Mouse (Mus musculus): ENCODE data around the gene Nck1. TPM values are rescaled to one million over a fixed set of nuclear protein-coding genes. Genes with fewer than 3 reads are reported as not detected.
A peak's percentile ranks its signal among the peaks of the same experiment; 100 is the strongest.

The Nck1 gene
- total RNA-seq, 1 experiment: 15.8 TPM

GRCm38 (mm10) chr9:100532847-100533505 lies 13.0 kb downstream of the Nck1 start:
- Histone ChIP-seq H3K4me3 (ENCODE audit: insufficient read depth in 1 of 2, low read depth in 1 of 2, low read length in 2 of 2, poor library complexity in 1 of 2, severe bottlenecking in 1 of 2) (no peak overlapping the region), H3K4me1 (ENCODE audit: control insufficient read depth in 2 of 2, insufficient read depth in 2 of 2, low read length in 2 of 2, poor library complexity in 1 of 2) (no peaks in the 10 kb centered on the region), H3K36me3 (ENCODE audit: control insufficient read depth, insufficient read depth, low read length, poor library complexity, severe bottlenecking) (no peaks in the 10 kb centered on the region), H3K27ac (ENCODE audit: insufficient read depth, low read depth, low read length, poor library complexity, severe bottlenecking) (no peak overlapping the region), H3K9ac (ENCODE audit: insufficient read depth, low read depth, low read length, poor library complexity, severe bottlenecking) (no peak overlapping the region), H3K9me3 (ENCODE audit: control insufficient read depth, insufficient read depth, low read depth, low read length) (no peaks in the 10 kb centered on the region)
- TF ChIP-seq HCFC1 (IDR thresholded peaks at IDR 0.05; ENCODE audit: borderline replicate concordance, insufficient read depth, low read length): no peak
- TF ChIP-seq CHD2 (IDR thresholded peaks at IDR 0.05; ENCODE audit: low read depth, low read length): no peak
- TF ChIP-seq ZC3H11A (IDR thresholded peaks at IDR 0.05; ENCODE audit: borderline replicate concordance, low read depth, low read length): no peak
- TF ChIP-seq ZNF384 (IDR thresholded peaks at IDR 0.05; ENCODE audit: low read depth, low read length): no peak
- no peak for TF ChIP-seq MAFK (IDR thresholded peaks at IDR 0.05; ENCODE audit: insufficient read depth, low read depth, low read length)
- no peak for DNase-seq (ENCODE audit: low read depth, low spot score)
- in situ Hi-C loops (cut with MboI; ENCODE audit: low sequenced_read_pairs in 2 of 2, unreplicated experiment in 2 of 2): no loop called here

GRCm38 (mm10) chr9:100531296-100531695 lies 14.6 kb downstream of the Nck1 start:
- H3K9ac ChIP-seq (ENCODE audit: insufficient read depth, low read depth, low read length, poor library complexity, severe bottlenecking): no peak overlapping the region
- H3K9me3 ChIP-seq (ENCODE audit: control insufficient read depth, insufficient read depth, low read depth, low read length): no peaks in the 10 kb centered on the region
- DNase-seq (ENCODE audit: low read depth, low spot score): no peak
- H3K4me3 ChIP-seq (ENCODE audit: insufficient read depth in 1 of 2, low read depth in 1 of 2, low read length in 2 of 2, poor library complexity in 1 of 2, severe bottlenecking in 1 of 2): no peak overlapping the region
- no peaks in the 10 kb centered on the region for H3K4me1 ChIP-seq (ENCODE audit: control insufficient read depth in 2 of 2, insufficient read depth in 2 of 2, low read length in 2 of 2, poor library complexity in 1 of 2)
- no peak overlapping the region for H3K27ac ChIP-seq (ENCODE audit: insufficient read depth, low read depth, low read length, poor library complexity, severe bottlenecking)
- no peaks in the 10 kb centered on the region for H3K36me3 ChIP-seq (ENCODE audit: control insufficient read depth, insufficient read depth, low read length, poor library complexity, severe bottlenecking)
- TF ChIP-seq HCFC1 (IDR thresholded peaks at IDR 0.05; ENCODE audit: borderline replicate concordance, insufficient read depth, low read length) (no peak), MAFK (IDR thresholded peaks at IDR 0.05; ENCODE audit: insufficient read depth, low read depth, low read length) (no peak), ZNF384 (IDR thresholded peaks at IDR 0.05; ENCODE audit: low read depth, low read length) (no peak), CHD2 (IDR thresholded peaks at IDR 0.05; ENCODE audit: low read depth, low read length) (no peak), ZC3H11A (IDR thresholded peaks at IDR 0.05; ENCODE audit: borderline replicate concordance, low read depth, low read length) (no peak)
- in situ Hi-C loops (cut with MboI; ENCODE audit: low sequenced_read_pairs in 2 of 2, unreplicated experiment in 2 of 2): no loop called here

- TF ChIP-seq ZNF384 (IDR thresholded peaks at IDR 0.05; ENCODE audit: low read depth, low read length) (no peak), CHD2 (IDR thresholded peaks at IDR 0.05; ENCODE audit: low read depth, low read length) (no peak), ZC3H11A (IDR thresholded peaks at IDR 0.05; ENCODE audit: borderline replicate concordance, low read depth, low read length) (no peak), HCFC1 (IDR thresholded peaks at IDR 0.05; ENCODE audit: borderline replicate concordance, insufficient read depth, low read length) (no peak), MAFK (IDR thresholded peaks at IDR 0.05; ENCODE audit: insufficient read depth, low read depth, low read length) (no peak)
- in situ Hi-C loops (cut with MboI; ENCODE audit: low sequenced_read_pairs in 2 of 2, unreplicated experiment in 2 of 2): no loop called here
- Histone ChIP-seq H3K27ac (ENCODE audit: insufficient read depth, low read depth, low read length, poor library complexity, severe bottlenecking) (no peak overlapping the region), H3K4me1 (ENCODE audit: control insufficient read depth in 2 of 2, insufficient read depth in 2 of 2, low read length in 2 of 2, poor library complexity in 1 of 2) (no peaks in the 10 kb centered on the region), H3K9me3 (ENCODE audit: control insufficient read depth, insufficient read depth, low read depth, low read length) (0 out of 2 replicates have a peak, but pooled peaks cover 1% of the 10 kb centered on the region), H3K4me3 (ENCODE audit: insufficient read depth in 1 of 2, low read depth in 1 of 2, low read length in 2 of 2, poor library complexity in 1 of 2, severe bottlenecking in 1 of 2) (no peak overlapping the region), H3K36me3 (ENCODE audit: control insufficient read depth, insufficient read depth, low read length, poor library complexity, severe bottlenecking) (no peaks in the 10 kb centered on the region), H3K9ac (ENCODE audit: insufficient read depth, low read depth, low read length, poor library complexity, severe bottlenecking) (no peak overlapping the region)
- DNase-seq (ENCODE audit: low read depth, low spot score): no peak
Measured at GRCm38 (mm10) chr9:100525225-100525624, 20.7 kb downstream of the Nck1 start.

- in situ Hi-C loops (cut with MboI; ENCODE audit: low sequenced_read_pairs in 2 of 2, unreplicated experiment in 2 of 2): no loop called here
- no peak for TF ChIP-seq MAFK (IDR thresholded peaks at IDR 0.05; ENCODE audit: insufficient read depth, low read depth, low read length)
Measured at GRCm38 (mm10) chr9:100522029-100522428, 23.9 kb downstream of the Nck1 start.

GRCm38 (mm10) chr9:100520586-100520985 lies 25.3 kb downstream of the Nck1 start:
- H3K9ac ChIP-seq (ENCODE audit: insufficient read depth, low read depth, low read length, poor library complexity, severe bottlenecking): no peak overlapping the region; the same call in 1 of the 2 replicates
- no peak overlapping the region for H3K4me3 ChIP-seq (ENCODE audit: insufficient read depth in 1 of 2, low read depth in 1 of 2, low read length in 2 of 2, poor library complexity in 1 of 2, severe bottlenecking in 1 of 2)
- TF ChIP-seq ZNF384 (IDR thresholded peaks at IDR 0.05; ENCODE audit: low read depth, low read length) (no peak), CHD2 (IDR thresholded peaks at IDR 0.05; ENCODE audit: low read depth, low read length) (no peak), ZC3H11A (IDR thresholded peaks at IDR 0.05; ENCODE audit: borderline replicate concordance, low read depth, low read length) (peak; percentile 53; the same call in 1 of the 2 replicates), MAFK (IDR thresholded peaks at IDR 0.05; ENCODE audit: insufficient read depth, low read depth, low read length) (no peak), HCFC1 (IDR thresholded peaks at IDR 0.05; ENCODE audit: borderline replicate concordance, insufficient read depth, low read length) (no peak)
- H3K9me3 ChIP-seq (ENCODE audit: control insufficient read depth, insufficient read depth, low read depth, low read length): 0 out of 2 replicates have a peak, but pooled peaks cover 1% of the 10 kb centered on the region
- no peak overlapping the region for H3K27ac ChIP-seq (ENCODE audit: insufficient read depth, low read depth, low read length, poor library complexity, severe bottlenecking)
- H3K36me3 ChIP-seq (ENCODE audit: control insufficient read depth, insufficient read depth, low read length, poor library complexity, severe bottlenecking): no peaks in the 10 kb centered on the region
- in situ Hi-C loops (cut with MboI; ENCODE audit: low sequenced_read_pairs in 2 of 2, unreplicated experiment in 2 of 2): no loop called here
- no peaks in the 10 kb centered on the region for H3K4me1 ChIP-seq (ENCODE audit: control insufficient read depth in 2 of 2, insufficient read depth in 2 of 2, low read length in 2 of 2, poor library complexity in 1 of 2)
- DNase-seq (ENCODE audit: low read depth, low spot score): peak; percentile 61

More at GRCm38 (mm10) chr9:100522029-100522428, 23.9 kb downstream of the Nck1 start:
- H3K9me3 ChIP-seq (ENCODE audit: control insufficient read depth, insufficient read depth, low read depth, low read length): 0 out of 2 replicates have a peak, but pooled peaks cover 1% of the 10 kb centered on the region
- H3K27ac ChIP-seq (ENCODE audit: insufficient read depth, low read depth, low read length, poor library complexity, severe bottlenecking): no peak overlapping the region
- H3K36me3 ChIP-seq (ENCODE audit: control insufficient read depth, insufficient read depth, low read length, poor library complexity, severe bottlenecking): no peaks in the 10 kb centered on the region
- H3K4me3 ChIP-seq (ENCODE audit: insufficient read depth in 1 of 2, low read depth in 1 of 2, low read length in 2 of 2, poor library complexity in 1 of 2, severe bottlenecking in 1 of 2): no peak overlapping the region
- H3K4me1 ChIP-seq (ENCODE audit: control insufficient read depth in 2 of 2, insufficient read depth in 2 of 2, low read length in 2 of 2, poor library complexity in 1 of 2): no peaks in the 10 kb centered on the region
- no peak for DNase-seq (ENCODE audit: low read depth, low spot score)
- no peak overlapping the region for H3K9ac ChIP-seq (ENCODE audit: insufficient read depth, low read depth, low read length, poor library complexity, severe bottlenecking)

Measured in ES-E14 (cell line).